Comparison of ENCODE assay signal across 21 mouse cellular contexts in the genomic region with DNA sequence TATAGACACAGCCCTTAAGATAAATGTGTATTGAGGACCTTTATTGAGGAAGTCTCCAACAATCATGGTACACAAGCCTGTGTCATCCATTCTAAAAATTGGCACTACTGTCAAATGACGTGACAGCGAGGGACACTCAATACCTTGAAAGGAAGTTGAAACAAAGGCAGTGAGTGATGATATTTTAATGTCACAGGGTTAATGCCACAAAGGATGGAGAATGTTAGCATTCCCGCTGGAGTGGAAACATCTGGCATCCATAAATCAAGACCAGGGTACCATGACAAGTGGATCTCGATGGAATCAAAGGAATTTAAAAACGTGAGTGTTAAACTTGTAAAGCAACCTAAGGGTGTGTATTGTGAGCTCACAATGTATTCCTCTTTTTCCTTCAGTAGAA.
DNase-seq lines count a peak whose midpoint lies in the region; ATAC-seq and TF ChIP-seq lines count a peak whose summit lies in the region.
"Had no signal": no experiment of that assay in that cellular context is flagged by ENCODE, and none has a peak within 500 bp of the region (broad histone marks: within the 10 kb centered on the region; RNA-seq: fewer than 3 reads in every experiment).

No protein-coding gene starts in this region.

- no peak overlapping the region for H3ac ChIP-seq in C2C12 (ENCODE audit: control insufficient read depth, insufficient read length, low read depth)

- DNase-seq in kidney, adult 18-20 months, result no peak
- DNase-seq in embryo, embryonic 11.5 days (ENCODE audit: low read depth, low spot score), result peak; percentile 65
- peak; percentile 46 for DNase-seq in limb, embryonic 10.5 days (ENCODE audit: low spot score)
- no peak for DNase-seq in right cerebral cortex, postnatal 10 days (ENCODE audit: low spot score in 2 of 2)
- no peak for DNase-seq in cerebellum, postnatal 25 days
- DNase-seq in urinary bladder, postnatal 4 days (ENCODE audit: low spot score in 2 of 2), result no peak
- DNase-seq: adrenal gland, postnatal 25 days; cerebellum, adult 11 months; heart, postnatal 10 days; layer of hippocampus, postnatal 36 days; lung, adult 2 months; lung, postnatal 4 days had no signal

- no peak overlapping the region for H3K9ac ChIP-seq in kidney, embryonic 14.5 days (ENCODE audit: low read depth, low read length)
- H3K9ac ChIP-seq: forebrain, embryonic 12.5 days; liver, embryonic 12.5 days; midbrain, embryonic 12.5 days; neural tube, embryonic 13.5 days; stomach, embryonic 15.5 days had no signal

- H3K79me2 ChIP-seq in C2C12 (ENCODE audit: control insufficient read depth, insufficient read depth), result no peaks in the 10 kb centered on the region

- WGBS in kidney, embryonic 14.5 days, result 4% methylated on average over 5 of the region's 5 CpGs
- 7% methylated on average over 5 of the region's 5 CpGs for WGBS in limb, embryonic 10.5 days

- no peaks in the 10 kb centered on the region for H3K9me3 ChIP-seq in kidney, embryonic 14.5 days (ENCODE audit: control insufficient read depth, low read length)
- H3K9me3 ChIP-seq in limb, embryonic 10.5 days (replicated peaks), result no peaks in the 10 kb centered on the region
- H3K9me3 ChIP-seq: forebrain, embryonic 12.5 days; liver, embryonic 12.5 days; midbrain, embryonic 12.5 days; neural tube, embryonic 13.5 days; stomach, embryonic 15.5 days had no signal

- no peaks in the 10 kb centered on the region for H3K36me3 ChIP-seq in kidney, embryonic 14.5 days (ENCODE audit: control insufficient read depth, insufficient read depth, low read length)
- no peaks in the 10 kb centered on the region for H3K36me3 ChIP-seq in C2C12 (ENCODE audit: control insufficient read depth, insufficient read depth)
- no peaks in the 10 kb centered on the region for H3K36me3 ChIP-seq in limb, embryonic 10.5 days
- H3K36me3 ChIP-seq: forebrain, embryonic 12.5 days; liver, embryonic 12.5 days; midbrain, embryonic 12.5 days; neural tube, embryonic 13.5 days; stomach, embryonic 15.5 days had no signal

- TF ChIP-seq CTCF in C2C12 (IDR thresholded peaks at IDR 0.05; ENCODE audit: control insufficient read depth, insufficient read depth, insufficient read length), result no peak

- no peaks in the 10 kb centered on the region for H3K27me3 ChIP-seq in kidney, embryonic 14.5 days (ENCODE audit: control insufficient read depth, insufficient read depth, low read length)
- H3K27me3 ChIP-seq in C2C12 (ENCODE audit: control insufficient read depth, insufficient read depth, insufficient read length), result no peaks in the 10 kb centered on the region
- H3K27me3 ChIP-seq in limb, embryonic 10.5 days (ENCODE audit: low read depth, poor library complexity, severe bottlenecking), result no peaks in the 10 kb centered on the region
- H3K27me3 ChIP-seq: forebrain, embryonic 12.5 days; liver, embryonic 12.5 days; midbrain, embryonic 12.5 days; neural tube, embryonic 13.5 days; stomach, embryonic 15.5 days had no signal

- H3K79me3 ChIP-seq in C2C12 (ENCODE audit: low read depth), result no peaks in the 10 kb centered on the region

- peak; percentile 57; the same call in 1 of the 2 replicates for ATAC-seq in kidney, embryonic 14.5 days (ENCODE audit: low FRiP score, low TSS enrichment)
- ATAC-seq: liver, embryonic 12.5 days had no signal

- H3K4me3 ChIP-seq in kidney, embryonic 14.5 days (ENCODE audit: low read length), result no peak overlapping the region
- H3K4me3 ChIP-seq in C2C12 (ENCODE audit: insufficient read depth, poor library complexity, severe bottlenecking), result no peak overlapping the region
- H3K4me3 ChIP-seq in limb, embryonic 10.5 days, result no peak overlapping the region
- H3K4me3 ChIP-seq: forebrain, embryonic 12.5 days; layer of hippocampus, adult 2 months; liver, embryonic 12.5 days; midbrain, embryonic 12.5 days; neural tube, embryonic 13.5 days; stomach, embryonic 15.5 days had no signal

- no peak overlapping the region for H3K27ac ChIP-seq in kidney, embryonic 14.5 days (ENCODE audit: low read depth, low read length)
- no peak overlapping the region for H3K27ac ChIP-seq in limb, embryonic 10.5 days
- H3K27ac ChIP-seq: forebrain, embryonic 12.5 days; layer of hippocampus, adult 2 months; liver, embryonic 12.5 days; midbrain, embryonic 12.5 days; neural tube, embryonic 13.5 days; stomach, embryonic 15.5 days had no signal

- no peak overlapping the region for H3K4me2 ChIP-seq in kidney, embryonic 14.5 days (replicated peaks; ENCODE audit: low read depth, low read length)
- H3K4me2 ChIP-seq: forebrain, embryonic 12.5 days; heart, embryonic 11.5 days; liver, embryonic 12.5 days; midbrain, embryonic 12.5 days; neural tube, embryonic 13.5 days; stomach, embryonic 15.5 days had no signal

- H3K4me1 ChIP-seq in kidney, embryonic 14.5 days (ENCODE audit: control insufficient read depth, insufficient read depth, low read length), result peaks cover 4% of the 10 kb centered on the region; the same call in 1 of the 2 replicates
- peaks cover 11% of the 10 kb centered on the region for H3K4me1 ChIP-seq in limb, embryonic 10.5 days
- H3K4me1 ChIP-seq: forebrain, embryonic 12.5 days; liver, embryonic 12.5 days; midbrain, embryonic 12.5 days; stomach, embryonic 15.5 days had no signal

TF ChIP-seq in C2C12, 6 proteins besides CTCF, POLR2A, EP300 and RAD21:
- TF ChIP-seq MYOD1 (IDR thresholded peaks at IDR 0.05; ENCODE audit: control insufficient read depth, insufficient read length, low read depth) (peak; percentile 10), MYOG (IDR thresholded peaks at IDR 0.05; ENCODE audit: control insufficient read depth, extremely low read depth, insufficient read length) (no peak), USF1 (IDR thresholded peaks at IDR 0.05; ENCODE audit: low read depth) (no peak)

Comparison
In these comparisons a context has a peak if more than half of its experiments do, and no peak if none do; other contexts are left out.
1. DNase-seq: peak in embryo, embryonic 11.5 days (single experiment) and limb, embryonic 10.5 days (single experiment); none in kidney, adult 18-20 months (single experiment), right cerebral cortex, postnatal 10 days (0 of 2), cerebellum, postnatal 25 days (0 of 2) and urinary bladder, postnatal 4 days (0 of 2).